Mouse (Mus musculus) embryonic facial prominence, embryonic 13.5 days (tissue): ENCODE results near the gene Glipr1l3. TPM values are rescaled to one million over a fixed set of nuclear protein-coding genes. Genes with fewer than 3 reads are reported as not detected.
"Not testable (repeated sequence)": the region's sequence is repeated elsewhere in the genome, so short reads cannot be mapped to it uniquely, and the experiment has no call there.

Experiments used
- ATAC-seq: fragments of 200-750 bp; cut with Nextera tagmentation; 2 replicates; pipeline ENCODE4 v1.8.0; 2017; ENCODE audit warnings: low read depth; ENCODE audit not compliant: insufficient number of reproducible peaks, insufficient read depth, low FRiP score, low TSS enrichment
- H3K27ac ChIP-seq: fragments of 300-500 bp; sonication (generic); 2 replicates; pipeline ENCODE4 v1.5.1; 2015; ENCODE audit warnings: moderate library complexity, mild to moderate bottlenecking, inconsistent platforms
- H3K27me3 ChIP-seq: fragments of 300-500 bp; sonication (generic); 2 replicates; pipeline ENCODE4 v1.6.1; 2015; ENCODE audit warnings: mild to moderate bottlenecking, inconsistent platforms
- H3K36me3 ChIP-seq: fragments of 300-500 bp; sonication (generic); 2 replicates; pipeline ENCODE4 v1.6.1; 2015; ENCODE audit warnings: mild to moderate bottlenecking, inconsistent platforms
- H3K4me1 ChIP-seq: fragments of 300-500 bp; sonication (generic); 2 replicates; pipeline ENCODE4 v1.6.1; 2015; ENCODE audit warnings: inconsistent platforms
- H3K4me2 ChIP-seq: fragments of 300-500 bp; sonication (generic); 2 replicates; pipeline ENCODE4 v1.6.1; 2015; ENCODE audit warnings: moderate library complexity, mild to moderate bottlenecking, inconsistent platforms
- H3K4me3 ChIP-seq: fragments of 300-500 bp; sonication (generic); 2 replicates; pipeline ENCODE4 v1.5.1; 2015; ENCODE audit warnings: mild to moderate bottlenecking, inconsistent platforms
- H3K9ac ChIP-seq: fragments of 300-500 bp; sonication (generic); 2 replicates; pipeline ENCODE4 v1.6.1; 2015; ENCODE audit warnings: mild to moderate bottlenecking, inconsistent platforms
- H3K9me3 ChIP-seq: fragments of 300-500 bp; sonication (generic); 2 replicates; pipeline ENCODE4 v1.6.1; 2016; ENCODE audit warnings: inconsistent platforms
- WGBS: fragments of 180-500 bp; shearing (Covaris S2); methylation state at CpG from one replicate; pipeline ENCODE4 v1.1.7; 2015; ENCODE audit warnings: mixed read lengths; 5-methylcytosine and 5-hydroxymethylcytosine counted together
- polyA plus RNA-seq: library from polyadenylated mRNA; unstranded; fragments of >200 nt; fragmentation: Nextera tagmentation; extraction: Ambion mirVana; gene quantifications from 2 replicates; pipeline ENCODE4 v1.2.1, GENCODE M21; 2015

Glipr1l3 gene
- polyA plus RNA-seq, 1 experiment from 2014 or later, result not detected

- Histone ChIP-seq H3K4me1 (no peaks in the 10 kb centered on the region), H3K4me2 (no peak overlapping the region), H3K36me3 (no peaks in the 10 kb centered on the region), H3K4me3 (no peak overlapping the region), H3K9me3 (no peaks in the 10 kb centered on the region), H3K9ac (no peak overlapping the region), H3K27me3 (no peaks in the 10 kb centered on the region), H3K27ac (no peak overlapping the region)
- 91% methylated on average over 7 of the region's 7 CpGs for WGBS
- no peak for ATAC-seq
These were observed 49.7 kb downstream of the Glipr1l3 start for GRCm38 (mm10) chr10:112110401-112110800.

- not testable (repeated sequence) for H3K36me3 ChIP-seq, H3K4me3 ChIP-seq, H3K4me1 ChIP-seq, H3K9ac ChIP-seq, H3K27me3 ChIP-seq, H3K9me3 ChIP-seq, H3K4me2 ChIP-seq, ATAC-seq, H3K27ac ChIP-seq
- 6% methylated on average over 5 of the region's 5 CpGs for WGBS
These were observed 54.3 kb downstream of the Glipr1l3 start for GRCm38 (mm10) chr10:112105785-112106184.

Other genes with a start within 250 kb of the Glipr1l3 start
- gene Krr1, start 187.7 kb downstream of the Glipr1l3 start, polyA plus RNA-seq, result 47.2 and 50.3 TPM in 2 replicates
- 1.3 and 2.2 TPM in 2 replicates for gene Glipr1, start 157.7 kb downstream of the Glipr1l3 start, polyA plus RNA-seq
- gene Glipr1l1, start 100.1 kb downstream of the Glipr1l3 start, polyA plus RNA-seq, result not detected in 2 replicates
- gene Glipr1l2, start 77.0 kb downstream of the Glipr1l3 start, polyA plus RNA-seq, result not detected in 2 replicates
- gene Caps2, start 3.3 kb upstream of the Glipr1l3 start, polyA plus RNA-seq, result 0.21 and 0.22 TPM in 2 replicates
- gene Kcnc2, start 110.8 kb upstream of the Glipr1l3 start, polyA plus RNA-seq, result 0.89 and 1.2 TPM in 2 replicates